Mouse (Mus musculus) megakaryocyte, adult 5-6 weeks (primary cell): ENCODE data around the gene Taf9. TPM values are rescaled to one million over a fixed set of nuclear protein-coding genes. Genes with fewer than 3 reads are reported as not detected.
A peak's percentile ranks its signal among the peaks of the same experiment; 100 is the strongest.

ENCODE experiments used
- ATAC-seq: 2 replicates; pipeline ENCODE4 v1.8.0; 2016; ENCODE audit warnings: mild to moderate bottlenecking, inconsistent platforms; ENCODE audit not compliant: poor library complexity, severe bottlenecking
- total RNA-seq, 2 experiments: library from RNA; stranded (forward) in 1 of 2; stranded (reverse) in 1 of 2; fragments of 153-499, 151-499 nt in 1 of 2; fragments of 221-1000, 200-1000 nt in 1 of 2; gene quantifications; 2 replicates each; pipeline versions ENCODE4 v1.2.3 to v1.2.4; 2015 to 2017

Gene Taf9
- total RNA-seq, 2 experiments from 2014 or later = 14.4 to 21.9 TPM

- ATAC-seq = peak; percentile 61
Measured at GRCm38 (mm10) chr13:100669291-100670022, 18.1 kb downstream of the Taf9 start, which contains the start of gene Ccdc125. Gene Ccdc125, plus strand, starts transcription at chr13:100669717.

GRCm38 (mm10) chr13:100670181-100670741, 18.9 kb downstream of the Taf9 start:
- ATAC-seq = peak; percentile 36

GRCm38 (mm10) chr13:100675936-100676635, 24.7 kb downstream of the Taf9 start:
- ATAC-seq = peak; percentile 85

- peak; percentile 25; the same call in 1 of the 2 replicates for ATAC-seq
Measured at GRCm38 (mm10) chr13:100681615-100682014, 30.2 kb downstream of the Taf9 start.

- peak; percentile 54; the same call in 1 of the 2 replicates for ATAC-seq
Measured at GRCm38 (mm10) chr13:100682837-100683236, 31.5 kb downstream of the Taf9 start.

- peak; percentile 62; the same call in 1 of the 2 replicates for ATAC-seq
Measured at GRCm38 (mm10) chr13:100684355-100684754, 33.0 kb downstream of the Taf9 start.

- ATAC-seq = no peak
Measured at GRCm38 (mm10) chr13:100687513-100687912, 36.1 kb downstream of the Taf9 start.

- ATAC-seq = peak; percentile 66
Measured at GRCm38 (mm10) chr13:100697541-100697940, 46.2 kb downstream of the Taf9 start.

GRCm38 (mm10) chr13:100698866-100699265, 47.5 kb downstream of the Taf9 start:
- ATAC-seq = no peak

GRCm38 (mm10) chr13:100703468-100703867, 52.1 kb downstream of the Taf9 start:
- ATAC-seq = no peak

Other genes with a start within 250 kb of the Taf9 start
- 0.23 and 1.8 TPM in 2 replicates for gene Naip1, start 198.7 kb upstream of the Taf9 start, total RNA-seq (2015)
- gene Naip1, start 198.7 kb upstream of the Taf9 start, total RNA-seq (2017) = 1.5 and 2.3 TPM in 2 replicates
- gene Gtf2h2, start 159.0 kb upstream of the Taf9 start, total RNA-seq (2015) = 36.7 and 48.1 TPM in 2 replicates
- 43.0 and 43.7 TPM in 2 replicates for gene Gtf2h2, start 159.0 kb upstream of the Taf9 start, total RNA-seq (2017)
- gene Ocln, start 98.9 kb upstream of the Taf9 start, total RNA-seq (2015) = not detected in 2 replicates
- not detected in 2 replicates for gene Ocln, start 98.9 kb upstream of the Taf9 start, total RNA-seq (2017)
- 0.07 and 0.16 TPM in 2 replicates for gene Marveld2, start 34.6 kb upstream of the Taf9 start, total RNA-seq (2015)
- gene Marveld2, start 34.6 kb upstream of the Taf9 start, total RNA-seq (2017) = 0.40 and 0.53 TPM in 2 replicates
- 189 and 230 TPM in 2 replicates for gene Ak6, start 600 bp upstream of the Taf9 start, total RNA-seq (2015)
- 153 and 173 TPM in 2 replicates for gene Ak6, start 600 bp upstream of the Taf9 start, total RNA-seq (2017)
- 25.6 and 28.7 TPM in 2 replicates for gene Rad17, start 528 bp upstream of the Taf9 start, total RNA-seq (2015)
- 29.7 and 35.3 TPM in 2 replicates for gene Rad17, start 528 bp upstream of the Taf9 start, total RNA-seq (2017)
- gene Ccdc125, start 18.1 kb downstream of the Taf9 start, total RNA-seq (2015) = 36.8 and 39.3 TPM in 2 replicates
- gene Ccdc125, start 18.1 kb downstream of the Taf9 start, total RNA-seq (2017) = 65.1 and 70.7 TPM in 2 replicates
- gene Cdk7, start 79.4 kb downstream of the Taf9 start, total RNA-seq (2015) = 26.1 and 27.2 TPM in 2 replicates
- 22.2 and 22.6 TPM in 2 replicates for gene Cdk7, start 79.4 kb downstream of the Taf9 start, total RNA-seq (2017)
- gene Mrps36, start 93.1 kb downstream of the Taf9 start, total RNA-seq (2015) = 53.2 and 56.6 TPM in 2 replicates
- 47.2 and 52.2 TPM in 2 replicates for gene Mrps36, start 93.1 kb downstream of the Taf9 start, total RNA-seq (2017)
- gene Cenph, start 124.3 kb downstream of the Taf9 start, total RNA-seq (2015) = 36.9 and 44.5 TPM in 2 replicates
- gene Cenph, start 124.3 kb downstream of the Taf9 start, total RNA-seq (2017) = 31.4 and 39.6 TPM in 2 replicates
- 133 and 142 TPM in 2 replicates for gene Ccnb1, start 135.0 kb downstream of the Taf9 start, total RNA-seq (2015)
- gene Ccnb1, start 135.0 kb downstream of the Taf9 start, total RNA-seq (2017) = 188 and 197 TPM in 2 replicates
- 73.0 and 85.6 TPM in 2 replicates for gene Slc30a5, start 181.8 kb downstream of the Taf9 start, total RNA-seq (2015)
- 75.7 and 78.5 TPM in 2 replicates for gene Slc30a5, start 181.8 kb downstream of the Taf9 start, total RNA-seq (2017)